Mouse (Mus musculus) adrenal gland, adult 10 weeks (tissue): Measurements from ENCODE around the gene Rlf. TPM values are rescaled to one million over a fixed set of nuclear protein-coding genes. Genes with fewer than 3 reads are reported as not detected.

Experiments
- polyA plus RNA-seq: library from polyadenylated mRNA; stranded (reverse); fragments of 350-450 nt; fragmentation: Illumina TruSeq; extraction: RNeasy Lipid Tissue Mini Kit (QIAGEN cat#74804); gene quantifications from one replicate; pipeline ENCODE4 v1.2.3, GENCODE M21; 2014; ENCODE audit warnings: low read depth, low replicate concordance

Gene Rlf
- polyA plus RNA-seq, result 25.0 TPM

DNA sequence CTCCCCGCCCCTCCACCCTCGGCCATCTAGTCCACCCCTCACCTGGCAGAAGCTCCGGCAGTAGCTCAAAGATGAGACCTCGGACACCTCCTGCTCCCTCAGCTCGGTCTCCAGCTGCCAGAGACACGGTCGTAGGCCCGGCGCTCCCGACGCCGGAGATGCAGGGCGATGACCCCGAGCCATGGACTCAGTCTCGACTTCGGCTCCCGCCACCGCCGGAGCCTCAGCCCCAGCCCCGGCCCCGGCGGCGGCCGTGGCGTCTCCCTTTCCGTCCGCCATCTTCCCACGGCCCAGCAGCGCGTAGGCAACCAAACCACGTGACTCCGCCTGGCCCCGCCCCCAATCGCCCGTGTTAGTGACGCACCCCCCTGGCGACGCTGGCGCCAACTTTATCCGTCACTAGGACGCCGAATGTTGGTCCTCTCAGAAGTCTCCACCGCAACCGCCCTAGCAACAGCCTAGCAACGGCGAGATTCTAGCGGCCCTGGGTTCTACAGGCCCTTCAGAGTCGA lies at the start of gene Rlf:
Gene Rlf, minus strand, starts transcription at position 292 of the 512 bp plus-strand sequence.

DNA sequence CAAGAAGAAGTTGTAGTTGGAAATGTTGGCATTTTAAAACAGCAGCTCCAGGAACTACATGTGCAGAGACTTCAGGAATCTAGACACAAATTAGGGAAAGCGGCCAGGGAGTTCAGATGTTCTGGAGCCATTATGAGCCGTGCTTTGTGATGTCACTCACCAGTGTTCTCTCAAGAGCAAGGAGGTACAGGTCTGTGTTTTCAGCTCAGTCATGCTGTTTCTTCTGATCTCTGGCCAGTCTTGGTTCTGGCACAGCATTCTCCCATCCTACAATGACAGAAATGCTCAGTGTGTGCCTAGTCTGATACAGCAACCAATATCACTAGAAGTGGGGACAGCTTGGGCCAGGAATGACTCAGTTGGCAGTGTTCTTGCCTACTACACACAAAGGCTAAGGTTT lies 105.8 kb downstream of the Rlf start, which contains the start of gene Tmco2:
Gene Tmco2, minus strand, starts transcription at position 101 of the 400 bp plus-strand sequence.

GRCm38 (mm10) chr4:121097650-121098378 lies 117.1 kb downstream of the Rlf start, which contains the start of gene Zmpste24:
Gene Zmpste24 (minus strand): TSS chr4:121098241.

Other genes with a start within 250 kb of the Rlf start
- 26.8 TPM for gene Smap2, start 197.8 kb downstream of the Rlf start, polyA plus RNA-seq
- gene Col9a2, start 175.7 kb downstream of the Rlf start, polyA plus RNA-seq, result not detected
- 214 TPM for gene Zmpste24, start 116.8 kb downstream of the Rlf start, polyA plus RNA-seq
- gene Tmco2, start 105.9 kb downstream of the Rlf start, polyA plus RNA-seq, result not detected
- gene Gm12888, start 109.8 kb upstream of the Rlf start, polyA plus RNA-seq, result not detected
- gene Gm12886, start 208.0 kb upstream of the Rlf start, polyA plus RNA-seq, result not detected